Mouse (Mus musculus) spleen, adult 18-20 months (tissue): Measurements from ENCODE around the gene Mrps12.

Experiments used
- DNase-seq, 2 experiments: peaks; one replicate each; pipeline ENCODE4 v3.0.0; 2022; ENCODE audit warnings: mixed read lengths in 2 of 2

Mrps12 gene

DNA sequence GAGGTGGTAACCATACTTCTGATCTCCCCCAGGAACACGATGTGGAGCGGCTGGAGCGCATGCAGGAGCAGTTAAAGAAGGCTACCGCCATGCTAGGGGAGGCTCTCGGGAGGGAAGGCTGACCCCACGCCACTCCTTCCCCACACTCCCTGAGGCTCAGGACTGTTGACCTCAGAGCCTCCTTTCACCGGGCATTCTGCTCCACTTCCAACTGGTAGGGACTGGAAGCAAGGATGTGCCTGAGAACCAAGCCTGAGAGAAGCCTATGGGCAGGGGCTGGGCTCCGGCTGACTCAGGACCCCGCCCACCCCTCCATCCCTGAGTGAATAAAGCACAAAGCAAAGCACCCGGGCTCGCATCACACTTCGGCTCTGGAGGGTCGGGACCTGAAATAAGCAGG lies 17.0 kb upstream of the Mrps12 start:
- no peak for DNase-seq

DNA sequence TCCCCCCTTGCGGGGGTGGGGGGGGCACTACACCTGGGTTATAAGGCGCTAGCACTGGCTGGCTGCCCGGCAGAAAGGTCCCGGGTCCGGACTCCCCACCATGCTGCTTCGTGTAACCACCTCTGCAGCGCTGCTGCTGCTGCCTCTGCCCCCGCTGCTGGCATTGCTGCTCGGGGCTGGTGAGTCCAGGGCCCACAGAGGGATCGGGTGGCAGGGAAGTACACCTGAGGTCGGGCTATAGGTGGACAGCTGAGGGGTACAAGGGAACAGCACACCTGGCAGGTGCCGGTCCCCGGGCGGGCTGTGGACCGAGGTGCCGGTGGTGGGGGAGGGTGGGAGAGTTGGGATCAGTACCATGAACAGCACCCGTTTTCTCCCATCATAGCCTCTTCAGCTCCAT lies 14.5 kb upstream of the Mrps12 start, which contains the start of gene Ccer2:
Gene Ccer2, plus strand, starts transcription at position 96 of the 400 bp plus-strand sequence.
- no peak for DNase-seq

DNA sequence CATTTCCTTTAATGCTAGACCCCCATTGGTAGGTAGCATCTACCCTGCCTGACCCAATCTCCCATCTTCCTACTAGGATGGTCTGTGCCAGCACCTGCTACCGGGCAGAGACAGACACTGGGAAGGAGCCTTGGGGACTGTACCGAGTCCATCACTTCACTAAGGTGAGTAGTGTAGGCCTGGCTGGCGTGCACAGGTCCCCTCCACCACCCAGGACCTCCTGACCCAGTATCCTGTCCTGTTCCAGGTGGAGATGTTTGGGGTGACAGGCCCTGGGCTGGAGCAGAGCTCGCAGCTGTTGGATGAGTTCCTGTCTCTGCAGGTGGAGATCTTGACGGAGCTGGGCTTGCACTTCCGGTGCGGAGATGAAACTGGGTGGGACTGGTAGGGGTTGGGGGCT lies 8.3 kb upstream of the Mrps12 start:
- DNase-seq, result no peak

DNA sequence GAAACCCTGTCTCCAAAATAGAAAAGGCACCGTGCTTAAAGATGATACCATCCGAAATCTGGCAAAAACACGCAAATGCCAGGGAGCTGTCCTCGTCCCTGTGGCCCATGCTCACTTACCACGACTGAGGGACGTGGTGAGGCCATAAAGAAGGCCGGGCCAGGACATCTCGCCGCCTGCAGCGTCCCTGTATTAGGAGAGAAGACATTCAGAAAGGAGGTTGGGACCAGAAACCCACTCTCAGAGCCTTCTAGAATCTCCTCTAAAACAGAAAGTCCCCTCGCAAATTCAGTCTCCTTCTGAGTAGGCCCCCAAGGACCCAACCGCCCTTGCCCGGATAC lies 282 bp downstream of the Mrps12 start:
- DNase-seq, result no peak

DNA sequence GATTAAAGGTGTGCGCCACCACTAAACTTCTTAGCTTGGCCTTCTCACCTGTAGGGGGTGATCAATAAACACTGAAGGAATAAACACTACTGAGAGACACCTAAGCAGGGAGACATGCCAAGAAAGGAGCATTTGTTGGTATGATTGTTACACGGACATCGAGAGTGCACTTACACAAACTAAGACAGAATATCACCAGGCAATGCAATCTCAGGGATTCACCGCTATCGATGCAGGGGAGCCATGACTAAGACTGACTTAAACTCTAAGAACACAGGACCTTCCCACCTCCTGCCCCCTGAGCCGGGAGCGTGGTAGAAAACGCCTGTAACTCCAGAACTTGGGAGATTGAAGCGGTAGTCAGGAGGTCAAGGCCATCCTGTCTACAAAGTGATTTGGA lies 671 bp downstream of the Mrps12 start:
- no peak for DNase-seq

DNA sequence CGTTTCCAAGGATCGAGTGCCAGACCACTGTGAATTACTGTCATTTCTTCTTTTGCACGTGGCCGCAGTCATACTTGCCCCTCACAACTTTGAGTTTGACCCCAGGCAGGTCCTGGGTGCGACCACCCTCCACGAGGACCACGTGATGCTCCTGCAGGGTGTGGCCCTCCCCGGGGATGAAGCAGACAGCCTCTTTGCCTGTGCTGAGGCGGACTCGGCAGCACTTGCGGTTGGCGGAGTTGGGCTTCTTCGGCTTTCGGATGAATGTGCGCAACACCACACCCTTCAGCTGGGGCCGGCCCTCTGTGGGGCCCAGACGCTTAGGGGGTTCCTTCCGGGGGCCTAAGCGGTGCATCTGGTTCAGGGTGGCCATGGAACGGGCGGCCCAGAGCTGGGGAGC lies 1.8 kb downstream of the Mrps12 start:
- no peak for DNase-seq

DNA sequence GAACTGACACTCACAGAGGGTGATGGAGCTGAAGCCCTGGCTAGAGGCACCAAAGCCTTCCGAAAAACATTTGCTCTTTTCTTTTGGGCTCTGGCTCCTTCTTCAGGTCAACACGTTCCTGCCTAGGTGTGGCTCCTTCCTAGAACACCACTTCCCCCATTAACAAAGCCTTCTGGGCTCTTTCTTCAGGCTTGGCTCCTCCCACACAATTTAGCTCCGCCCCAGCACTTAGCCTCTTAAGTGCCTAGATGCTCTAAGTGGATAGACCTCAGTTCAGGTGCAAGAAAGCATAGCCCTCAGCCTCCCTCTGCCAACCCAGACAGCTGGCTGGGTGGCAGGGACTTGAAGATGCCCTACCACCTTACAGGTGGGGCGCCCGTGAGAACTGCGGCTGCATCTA lies 5.9 kb downstream of the Mrps12 start:
- DNase-seq, result no peak

DNA sequence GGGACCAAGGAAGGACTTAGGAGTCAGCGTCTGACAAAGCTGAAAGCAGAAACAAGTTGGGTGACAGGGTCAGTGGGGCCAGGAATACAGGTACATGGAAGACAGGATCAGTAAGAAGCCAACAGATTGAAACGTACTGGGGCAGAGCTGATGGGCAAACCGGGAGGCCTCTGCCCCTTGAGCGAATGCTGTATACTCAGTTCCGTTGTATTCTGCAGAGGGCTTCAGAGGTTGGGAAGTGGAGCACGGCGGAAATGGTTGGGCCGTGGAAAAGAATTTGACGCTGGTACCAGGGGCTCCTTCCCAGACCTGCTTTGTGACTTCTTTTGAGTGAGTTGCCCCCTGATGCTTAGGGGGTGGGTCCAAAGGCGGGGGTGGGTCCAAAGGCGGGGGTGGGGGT lies 8.4 kb downstream of the Mrps12 start:
- DNase-seq, result no peak

DNA sequence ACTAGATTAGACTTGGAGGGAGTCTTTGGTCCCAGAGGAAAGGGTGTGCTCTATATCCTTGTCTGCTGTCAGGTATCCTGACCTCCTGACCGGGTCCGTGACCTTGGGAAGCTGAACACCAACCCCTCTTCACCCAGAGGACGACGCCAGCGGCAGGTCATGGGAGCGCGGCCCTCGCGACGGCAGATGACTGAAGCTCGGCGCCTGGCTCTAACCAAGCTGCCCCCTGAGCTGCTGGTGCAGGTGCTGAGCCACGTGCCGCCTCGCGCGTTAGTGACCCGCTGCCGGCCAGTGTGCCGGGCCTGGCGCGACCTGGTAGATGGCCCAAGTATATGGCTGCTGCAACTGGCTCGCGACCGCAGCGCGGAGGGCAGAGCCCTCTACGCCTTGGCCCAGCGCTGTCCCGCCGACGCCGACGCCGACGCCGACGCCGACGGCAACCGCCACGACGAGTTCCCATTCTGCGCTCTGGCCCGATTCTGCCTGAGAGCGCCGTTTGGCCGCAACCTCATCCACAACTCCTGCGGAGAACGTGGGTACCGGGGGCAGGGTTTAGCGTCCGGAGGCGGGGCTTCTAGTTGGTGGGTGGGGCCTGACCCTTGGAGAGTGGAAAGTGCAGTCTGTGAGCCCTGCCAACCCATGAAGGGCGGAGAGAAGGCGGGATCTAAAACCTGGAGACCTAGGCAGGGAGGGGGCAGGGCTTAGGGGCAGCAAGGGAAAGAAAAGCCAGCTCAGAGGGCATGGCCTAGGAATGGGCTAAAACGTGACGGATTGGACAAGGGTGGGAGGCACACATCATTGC lies 9.1 kb downstream of the Mrps12 start:
- DNase-seq, result peak; percentile 44 to 56

DNA sequence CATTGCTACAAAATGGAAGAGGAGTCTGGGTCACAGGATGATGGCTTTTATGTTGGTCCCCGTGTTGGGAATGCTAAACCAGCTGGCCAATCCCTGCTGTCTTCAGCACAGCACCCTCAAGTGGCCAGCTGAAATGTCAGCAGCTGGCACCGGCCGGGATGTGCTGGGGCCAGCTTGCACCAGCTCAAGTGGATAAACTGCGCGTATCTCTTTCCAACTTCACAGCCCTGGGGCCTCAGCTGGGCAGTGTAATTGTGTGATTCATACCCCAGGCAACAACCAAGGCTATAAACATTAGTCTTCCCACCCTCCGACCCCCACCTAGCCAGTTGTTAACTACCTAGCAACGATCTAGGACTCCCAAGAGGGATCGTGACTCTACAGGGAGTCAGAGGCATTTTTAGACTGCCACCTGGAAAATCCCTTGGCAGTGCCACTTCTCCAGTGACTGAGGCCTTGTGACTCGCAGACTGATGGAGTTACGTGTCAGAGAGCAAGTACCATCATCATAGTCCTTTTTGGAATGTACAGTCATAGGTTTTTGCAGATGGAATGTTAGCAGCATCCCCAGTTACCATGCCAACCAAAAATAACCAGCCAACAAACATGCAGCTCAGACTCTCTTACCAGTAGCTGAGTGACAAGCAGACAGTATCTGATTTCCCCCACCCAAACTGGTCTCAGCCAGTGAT lies 13.8 kb downstream of the Mrps12 start:
- no peak for DNase-seq

DNA sequence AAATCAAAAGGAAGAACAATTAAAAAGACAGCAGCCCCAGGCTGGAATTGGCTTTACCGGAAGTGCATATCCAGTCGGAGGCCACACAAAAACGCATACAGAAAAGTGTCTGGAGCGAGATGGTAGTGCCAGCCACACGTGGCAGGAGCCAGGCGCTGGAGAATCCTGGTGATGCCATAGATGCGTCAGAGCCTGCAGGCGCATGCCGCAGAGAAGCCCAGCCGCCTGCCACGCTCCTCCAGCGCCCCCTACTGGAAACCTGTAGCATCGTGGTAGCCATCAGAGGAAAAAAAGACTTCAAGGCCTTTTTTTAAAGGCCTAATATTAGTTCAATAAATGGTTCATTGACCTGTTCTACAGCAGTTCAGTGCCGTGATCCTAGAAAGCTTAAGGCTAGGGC lies 15.0 kb downstream of the Mrps12 start:
- peak; percentile 30 to 57 for DNase-seq

DNA sequence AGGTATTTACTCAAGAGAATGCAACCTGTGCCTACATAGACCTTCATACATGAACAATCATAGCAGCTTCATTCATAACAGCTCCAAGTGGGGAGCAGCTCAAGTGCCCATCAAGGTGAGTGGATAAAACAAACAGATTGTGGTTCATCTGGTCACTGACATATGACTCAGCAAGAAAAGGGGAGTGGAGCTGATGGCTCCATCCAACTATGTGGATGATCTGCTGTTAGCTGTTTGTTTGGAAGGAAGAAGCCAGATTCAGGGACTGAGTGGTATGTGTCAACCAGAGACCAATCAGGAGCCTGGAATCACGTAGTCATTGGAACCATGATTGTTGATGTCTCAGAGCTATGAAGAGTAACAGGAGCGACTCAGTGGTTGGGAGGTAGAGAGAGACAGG lies 17.0 kb downstream of the Mrps12 start:
- no peak for DNase-seq

DNA sequence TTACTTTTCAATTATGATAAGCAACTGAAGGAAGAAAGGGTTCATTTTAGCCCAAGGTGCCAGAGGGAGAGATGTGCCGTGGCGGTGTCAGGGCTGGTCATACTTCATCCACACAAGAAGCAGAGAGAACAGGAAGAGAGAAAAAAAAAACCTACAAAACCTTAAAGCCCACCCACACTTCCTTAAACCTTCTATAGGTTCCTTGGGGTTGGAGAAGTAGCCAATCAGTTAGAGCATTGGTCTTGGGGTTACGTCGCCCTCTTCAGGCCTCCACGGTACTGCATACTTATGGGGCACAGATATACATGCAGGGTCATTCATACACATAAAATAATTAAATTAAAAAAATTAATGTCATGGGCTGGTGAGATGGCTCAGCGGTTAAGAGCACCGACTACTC lies 19.5 kb downstream of the Mrps12 start:
- no peak for DNase-seq

DNA sequence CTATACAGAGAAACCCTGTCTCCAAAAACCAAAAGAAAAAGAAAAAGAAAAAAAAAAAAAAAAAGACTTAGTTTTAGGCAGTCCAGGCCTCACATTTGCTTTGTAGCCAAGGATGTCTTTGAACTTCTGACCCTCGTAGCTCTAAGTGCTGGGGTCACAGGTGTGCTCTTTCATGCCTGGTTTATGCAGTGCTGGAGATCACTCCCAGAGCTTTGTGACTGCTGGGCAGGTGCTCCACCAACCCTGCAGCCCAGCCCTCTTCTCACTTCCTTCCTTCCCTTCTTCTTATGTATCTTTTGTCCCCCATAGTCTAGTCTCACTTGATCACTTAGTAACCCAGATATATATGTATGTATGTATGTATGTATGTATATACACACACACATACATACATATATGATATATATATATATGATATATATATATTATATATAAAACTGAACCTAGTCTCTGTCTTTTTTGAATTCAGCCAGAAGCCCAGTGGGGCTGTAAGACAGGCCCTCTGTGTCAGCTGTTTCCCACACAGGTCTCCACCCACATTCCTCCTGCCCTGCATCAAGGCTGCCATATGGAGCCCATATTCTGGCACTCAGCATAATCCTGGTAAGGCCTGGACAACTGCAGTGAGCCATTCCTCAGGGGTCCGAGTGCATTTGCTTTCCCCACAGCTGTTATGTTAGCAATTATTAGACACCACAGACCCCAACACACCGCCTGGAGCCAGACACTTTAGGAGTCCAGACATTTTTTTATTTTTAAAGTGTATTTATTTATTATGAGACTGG lies 20.7 kb downstream of the Mrps12 start:
- no peak for DNase-seq

DNA sequence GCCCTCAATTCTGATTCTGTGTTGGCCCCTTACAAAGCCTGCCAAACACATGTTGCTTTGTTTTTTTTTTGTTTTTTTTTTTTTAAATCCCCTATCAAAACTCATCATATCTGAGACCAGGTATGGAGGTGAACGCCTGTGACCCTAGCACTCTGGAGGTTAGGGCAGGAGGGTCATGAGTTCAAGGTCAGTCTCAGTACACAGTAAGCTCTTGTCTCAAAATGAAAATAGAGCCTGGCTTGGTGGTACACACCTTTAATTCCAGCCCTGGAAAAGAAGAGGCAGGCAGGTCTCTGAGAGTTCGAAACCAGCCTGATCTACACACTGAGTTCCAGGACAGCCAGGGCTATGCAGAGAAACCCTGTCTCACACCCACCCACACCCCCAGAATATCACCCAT lies 22.0 kb downstream of the Mrps12 start:
- no peak for DNase-seq

DNA sequence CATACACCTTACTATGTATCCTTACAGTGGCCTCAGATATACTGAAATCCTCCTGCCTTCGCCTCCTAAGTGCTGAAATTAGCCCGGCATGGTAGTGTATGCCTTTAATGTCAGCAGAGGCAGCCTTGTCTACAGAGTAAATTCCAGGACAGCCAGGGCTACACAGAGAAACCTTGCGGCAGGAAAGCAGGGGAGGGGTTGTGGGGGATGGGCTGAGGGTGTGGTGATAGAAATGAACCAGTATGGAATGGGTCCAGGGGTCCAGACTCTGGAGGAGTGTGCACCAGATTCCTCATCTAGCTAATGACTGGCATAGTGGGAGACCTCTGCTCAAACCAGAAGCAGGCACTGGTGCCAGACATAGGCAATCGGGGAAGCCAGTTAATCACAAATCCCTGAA lies 22.5 kb downstream of the Mrps12 start:
- DNase-seq, result no peak

DNA sequence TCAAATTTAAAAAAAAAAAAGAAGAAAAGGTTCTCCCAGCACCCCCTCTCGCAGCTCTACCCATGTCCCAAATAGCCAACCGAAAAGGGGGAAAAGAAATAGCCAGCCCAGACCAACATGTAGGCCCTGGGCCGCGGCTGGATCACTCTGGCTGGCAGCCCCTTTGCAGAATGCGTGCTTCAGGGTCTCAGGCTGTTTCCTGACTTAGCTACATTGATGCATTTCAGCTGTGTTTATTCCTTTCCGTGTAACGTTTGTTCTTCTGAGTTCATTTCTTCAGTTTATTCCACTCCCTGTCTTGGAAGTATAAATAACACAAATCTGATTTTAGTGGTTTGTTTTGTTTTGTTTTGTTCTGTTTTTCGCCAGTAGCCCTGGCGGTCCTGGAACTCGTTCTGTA lies 23.9 kb downstream of the Mrps12 start:
- DNase-seq, result no peak

DNA sequence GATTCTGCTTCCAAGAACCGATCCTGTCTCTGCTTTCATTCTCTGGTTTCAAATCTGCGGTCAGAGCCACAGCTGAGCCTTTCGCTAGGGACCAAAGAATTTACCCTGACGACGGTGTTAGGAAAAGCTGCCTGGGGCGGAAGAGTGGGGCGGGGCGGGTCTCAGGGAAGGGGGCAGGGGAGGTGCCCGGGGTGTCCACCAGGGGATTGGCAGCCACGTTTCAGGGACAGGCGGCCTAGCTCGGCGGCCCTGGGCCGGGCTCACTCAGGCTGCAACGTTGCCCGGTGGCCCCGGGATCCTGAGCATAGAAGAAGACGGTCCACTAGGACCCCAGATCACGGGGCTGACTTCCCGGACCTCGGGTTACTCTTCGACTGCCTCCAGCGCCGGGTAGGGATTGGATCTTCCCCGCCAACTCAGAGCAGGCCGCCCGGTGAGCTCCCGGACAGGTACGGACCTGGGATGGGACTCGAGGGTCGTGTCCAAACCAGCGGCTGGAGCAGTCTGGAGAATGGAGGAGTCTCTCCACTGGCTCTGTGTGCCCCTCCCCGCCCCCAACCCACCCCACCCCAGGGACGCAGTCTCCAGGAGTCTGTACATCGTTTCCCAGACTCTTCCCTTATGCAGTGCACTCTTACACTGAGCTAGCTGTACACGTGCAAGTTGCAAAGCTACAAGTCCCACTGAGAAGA lies 24.9 kb downstream of the Mrps12 start, which contains the start of gene Fbxo17:
Gene Fbxo17, plus strand, starts transcription at position 215 of the 692 bp plus-strand sequence.
- peak; percentile 19 to 46 for DNase-seq

DNA sequence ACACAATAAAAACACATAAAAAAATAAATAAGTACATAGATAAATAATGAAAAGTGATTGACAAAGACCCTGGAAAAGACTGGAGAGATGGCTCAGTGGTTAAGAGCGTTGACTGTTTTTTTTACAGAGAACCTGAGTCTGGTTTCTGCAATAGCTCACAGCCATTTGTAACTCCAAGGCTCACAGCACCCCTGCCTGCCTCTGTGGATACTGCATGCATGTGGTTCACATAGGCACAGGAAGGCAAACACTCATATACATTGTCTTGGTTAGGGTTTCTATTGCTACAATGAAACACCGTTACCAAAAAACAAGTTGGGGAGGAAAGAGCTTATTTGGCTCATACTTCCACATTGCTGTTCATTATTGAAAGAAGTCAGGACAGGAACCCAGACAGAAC lies 26.0 kb downstream of the Mrps12 start:
- DNase-seq, result no peak

DNA sequence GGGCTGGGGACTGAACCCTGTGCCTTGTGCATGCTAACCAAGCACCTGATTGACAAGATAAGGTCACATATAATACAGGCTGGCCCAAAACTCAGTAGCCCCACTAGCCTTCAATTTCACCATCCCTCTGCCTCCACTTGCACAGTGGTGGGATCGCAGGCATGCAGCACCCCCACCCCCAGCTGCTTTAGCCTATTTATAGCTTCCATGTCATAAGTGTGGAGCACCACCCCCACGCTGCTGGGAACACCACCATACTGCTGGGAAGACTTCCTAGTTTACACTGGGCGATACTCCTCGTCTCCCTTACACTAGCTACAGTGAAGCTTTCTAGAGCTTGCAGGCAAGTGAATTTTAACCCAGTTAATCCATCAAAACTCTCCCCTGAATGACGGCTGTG lies 27.0 kb downstream of the Mrps12 start:
- DNase-seq, result no peak

DNA sequence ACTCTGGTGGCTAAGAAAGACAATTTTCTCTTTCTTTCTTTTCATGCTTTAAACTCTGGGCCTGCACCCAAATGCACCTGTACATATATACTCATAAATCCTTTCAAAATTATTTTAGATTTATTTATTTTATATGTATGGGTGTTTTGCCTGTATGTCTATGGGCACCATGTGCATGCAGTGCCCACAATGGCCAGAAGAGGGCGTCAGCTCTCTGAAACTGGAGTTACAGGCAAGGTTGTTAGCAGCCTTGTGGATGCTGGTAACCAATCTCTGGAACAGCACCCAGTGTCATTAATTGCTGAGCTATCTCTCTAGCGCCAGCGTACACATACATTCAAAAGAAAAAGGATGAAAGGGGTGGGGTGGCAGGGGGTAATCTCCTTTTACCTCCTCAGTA lies 30.7 kb downstream of the Mrps12 start:
- DNase-seq, result no peak

DNA sequence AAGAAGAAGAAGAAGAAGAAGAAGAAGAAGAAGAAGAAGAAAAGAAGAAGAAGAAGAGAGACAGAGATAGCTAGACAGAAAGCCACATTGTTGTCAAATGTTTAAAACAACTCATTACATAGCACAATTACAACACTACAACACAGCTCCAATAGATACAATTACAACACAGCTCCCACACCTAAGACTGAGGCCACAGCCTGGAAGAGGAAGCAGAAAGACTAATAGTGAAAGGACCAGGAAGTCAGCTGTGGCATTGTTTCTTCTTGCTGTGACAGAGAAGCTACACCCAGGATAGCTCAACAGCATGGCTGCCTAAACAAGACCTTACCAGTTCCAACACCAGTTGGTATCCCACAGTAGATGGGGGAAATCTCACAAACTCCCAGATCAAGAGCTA lies 32.2 kb downstream of the Mrps12 start:
- DNase-seq, result no peak

DNA sequence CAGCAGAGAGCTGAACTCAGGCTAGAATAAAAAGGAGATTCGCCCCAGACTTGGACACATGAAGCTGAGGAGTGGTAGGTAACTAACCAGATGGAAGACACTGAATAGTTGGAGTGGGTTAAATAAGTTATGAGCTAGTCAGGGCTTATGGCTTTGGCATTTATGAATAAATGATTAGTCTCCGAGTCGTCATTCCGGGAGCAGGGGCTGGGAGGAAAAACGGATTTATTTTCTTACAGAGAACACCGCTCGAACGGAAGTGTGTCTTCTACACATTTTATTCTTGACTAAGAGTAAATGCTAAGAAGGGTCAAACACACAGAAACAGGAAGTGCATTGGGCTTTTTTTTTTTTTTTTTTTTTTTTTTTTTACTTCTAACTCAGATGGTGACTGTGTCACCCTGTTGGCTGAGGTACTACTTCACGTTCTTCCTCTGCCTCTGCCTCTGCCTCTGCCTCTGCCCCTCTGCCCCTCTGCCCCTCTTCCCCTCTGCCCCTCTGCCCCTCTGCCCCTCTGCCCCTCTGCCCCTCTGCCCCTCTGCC lies 38.9 kb downstream of the Mrps12 start:
- DNase-seq, result no peak
